Mouse (Mus musculus) thymus, postnatal 0 days (tissue): Measurements from ENCODE around the gene Mtcl1. TPM values are rescaled to one million over a fixed set of nuclear protein-coding genes. Genes with fewer than 3 reads are reported as not detected.

Experiments used
- DNase-seq: peaks from one replicate; pipeline ENCODE4 v3.0.0-alpha.2; 2015; ENCODE audit warnings: low spot score
- polyA plus RNA-seq: library from polyadenylated mRNA; unstranded; fragments of >200 nt; fragmentation: Nextera tagmentation; extraction: Ambion mirVana; gene quantifications from 2 replicates; pipeline ENCODE4 v1.2.1, GENCODE M21; 2015

Mtcl1 gene
- polyA plus RNA-seq, 1 experiment from 2014 or later: 5.6 TPM

DNA sequence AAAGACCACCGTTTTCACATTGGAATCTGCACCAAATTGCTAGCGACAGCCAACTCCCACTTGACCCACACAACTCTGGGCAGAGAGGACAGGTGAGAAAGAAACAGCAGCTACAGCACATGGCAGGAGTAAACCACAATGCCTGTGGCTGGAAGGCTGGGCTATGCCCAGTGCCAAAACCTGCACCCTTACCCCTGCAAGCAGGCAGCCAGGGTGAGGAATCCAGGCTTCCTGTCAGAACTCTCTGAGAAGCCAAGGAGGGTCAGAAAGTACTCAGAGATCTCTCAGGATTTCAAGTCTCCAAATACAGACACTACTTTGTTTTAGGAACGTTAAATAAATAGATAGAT lies 84.3 kb downstream of the Mtcl1 start:
- DNase-seq: no peak

DNA sequence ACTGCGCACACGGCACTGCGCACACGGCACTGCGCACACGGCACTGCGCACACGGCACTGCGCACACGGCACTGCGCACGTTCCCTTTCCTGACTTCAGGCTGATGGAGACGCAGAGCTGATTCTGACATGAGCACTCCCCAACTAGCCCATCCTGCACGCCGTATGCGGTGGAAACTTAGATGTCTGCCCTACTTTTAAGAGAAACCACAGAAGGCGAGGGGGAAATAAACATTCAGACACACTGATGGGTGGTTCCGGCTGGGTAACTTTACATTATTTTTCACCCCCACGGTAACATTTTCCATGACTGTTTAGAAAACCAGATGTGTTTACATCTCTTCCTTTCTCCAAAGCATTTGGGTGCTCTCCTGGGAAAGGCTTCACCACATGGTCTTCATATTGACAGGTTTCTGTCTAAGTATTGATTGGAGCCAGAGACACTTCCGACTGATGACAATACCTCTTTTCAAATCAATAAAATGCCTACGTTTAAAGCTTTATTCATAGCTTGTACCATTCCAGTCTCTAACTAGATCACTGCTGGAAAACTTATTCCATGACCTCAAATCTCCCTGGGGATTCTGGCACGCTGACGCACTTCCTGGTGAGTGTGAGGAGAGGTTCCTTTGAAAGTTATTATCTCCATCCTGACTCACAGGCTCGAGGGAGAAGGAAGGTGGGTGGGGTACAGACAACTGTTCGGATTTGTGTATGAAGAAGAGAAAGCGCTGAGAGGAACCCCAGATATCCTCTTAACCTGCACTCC lies 84.8 kb downstream of the Mtcl1 start:
- no peak for DNase-seq

DNA sequence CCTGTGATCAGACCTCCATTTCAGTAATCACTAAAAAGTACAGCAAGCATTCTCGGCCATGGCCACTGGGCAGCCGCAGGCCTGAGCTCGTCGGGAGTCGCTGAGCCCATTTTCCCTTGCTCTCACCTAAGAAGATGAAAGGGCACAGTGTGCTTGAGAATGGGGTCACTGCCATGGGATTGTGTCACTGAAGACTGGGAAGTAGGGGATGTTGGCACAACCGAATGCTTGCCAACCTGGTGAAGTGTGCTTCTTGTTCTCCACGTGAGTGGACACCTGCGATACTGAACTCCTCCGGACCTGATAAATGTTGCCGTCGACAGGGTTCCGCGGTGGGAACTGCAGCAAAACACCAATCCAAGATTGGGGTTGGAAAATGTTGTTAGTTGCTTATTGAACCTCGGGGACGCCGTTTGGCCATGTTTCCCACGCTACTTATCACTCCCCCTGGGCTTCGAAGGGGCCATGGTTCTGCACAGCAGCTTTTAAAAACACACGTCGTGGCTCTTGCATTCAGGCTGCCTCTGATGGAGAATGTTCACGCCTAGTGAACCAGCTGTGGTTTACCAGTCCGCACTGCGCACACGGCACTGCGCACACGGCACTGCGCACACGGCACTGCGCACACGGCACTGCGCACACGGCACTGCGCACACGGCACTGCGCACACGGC lies 85.6 kb downstream of the Mtcl1 start:
- DNase-seq: no peak

DNA sequence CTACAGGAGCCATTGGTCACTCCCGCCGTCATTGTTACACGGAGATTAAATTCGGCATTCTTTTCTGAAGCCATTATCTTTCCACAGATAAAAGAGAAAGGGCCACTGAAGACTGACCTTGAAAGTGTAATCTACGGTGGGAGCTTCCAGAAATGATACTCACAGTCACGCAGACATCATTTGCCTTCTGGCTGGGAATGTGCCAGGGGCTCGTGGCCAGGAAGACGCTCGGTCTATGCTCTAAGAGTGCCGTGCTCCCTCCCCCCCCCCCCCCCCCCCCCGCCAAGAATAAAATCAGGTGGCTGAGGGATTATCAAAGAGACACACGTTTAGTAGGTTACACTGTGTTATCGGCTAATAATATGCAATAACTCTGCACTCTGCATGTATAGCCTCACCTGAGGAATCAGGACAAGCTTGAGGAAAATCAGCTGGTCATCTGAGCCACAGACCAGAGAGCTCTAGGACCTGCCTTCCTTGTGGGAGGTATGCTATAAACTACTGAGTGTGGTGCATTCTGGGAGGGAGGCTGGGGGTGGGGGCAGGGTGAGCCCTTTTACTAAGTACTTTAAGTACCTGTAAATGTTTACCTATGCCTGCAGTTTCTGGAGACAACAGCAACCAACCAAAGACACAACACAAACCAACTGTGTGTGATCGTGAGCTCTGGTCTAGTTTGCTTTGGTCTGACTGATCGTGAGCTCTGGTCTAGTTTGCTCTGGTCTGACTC lies 87.1 kb downstream of the Mtcl1 start:
- DNase-seq: no peak

DNA sequence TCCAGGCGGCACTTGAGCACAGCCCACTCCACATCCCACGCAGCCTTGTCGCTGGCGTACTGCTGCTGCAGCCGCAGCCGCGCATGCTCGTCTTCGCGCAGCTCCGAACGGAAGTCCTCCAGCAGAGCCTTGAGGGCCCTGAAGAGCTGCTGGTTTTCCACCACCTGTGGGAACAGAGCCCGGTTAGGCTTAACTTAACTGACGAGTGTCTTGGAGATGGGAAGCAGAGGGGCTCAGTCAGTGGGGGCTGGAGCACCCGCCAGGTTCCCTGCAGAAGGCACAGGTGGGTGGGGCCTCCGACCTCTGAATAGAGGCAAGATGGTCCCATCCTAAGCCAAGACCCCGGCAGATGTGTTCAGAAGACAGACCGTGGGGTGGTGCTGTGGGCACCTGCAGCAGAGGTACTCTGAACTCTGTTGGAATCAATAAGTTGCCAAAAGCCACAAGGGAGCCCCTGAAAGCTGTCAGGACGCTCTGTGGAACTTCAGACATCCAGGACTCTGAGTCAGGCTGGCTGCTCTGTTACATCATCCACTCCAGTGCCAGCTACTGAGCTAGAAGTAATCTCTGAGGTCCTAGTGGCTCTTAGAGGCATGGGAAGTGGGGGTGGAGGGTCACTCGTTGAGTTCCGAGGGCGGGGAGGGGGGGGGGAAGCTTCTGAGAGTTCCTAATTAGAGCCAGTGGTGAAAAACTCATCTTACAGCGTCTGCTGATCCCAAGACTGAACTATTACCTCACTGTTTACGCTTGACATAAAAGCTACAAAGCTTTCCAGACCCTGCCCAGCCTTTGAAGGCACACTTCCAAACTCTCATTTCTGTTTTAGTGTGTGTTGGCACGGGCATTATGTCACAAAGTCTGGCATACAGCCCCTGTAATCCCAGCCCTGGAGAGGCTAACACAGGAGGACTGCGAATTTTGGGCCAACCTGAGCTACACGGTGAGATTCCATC lies 91.2 kb downstream of the Mtcl1 start:
- DNase-seq: no peak

DNA sequence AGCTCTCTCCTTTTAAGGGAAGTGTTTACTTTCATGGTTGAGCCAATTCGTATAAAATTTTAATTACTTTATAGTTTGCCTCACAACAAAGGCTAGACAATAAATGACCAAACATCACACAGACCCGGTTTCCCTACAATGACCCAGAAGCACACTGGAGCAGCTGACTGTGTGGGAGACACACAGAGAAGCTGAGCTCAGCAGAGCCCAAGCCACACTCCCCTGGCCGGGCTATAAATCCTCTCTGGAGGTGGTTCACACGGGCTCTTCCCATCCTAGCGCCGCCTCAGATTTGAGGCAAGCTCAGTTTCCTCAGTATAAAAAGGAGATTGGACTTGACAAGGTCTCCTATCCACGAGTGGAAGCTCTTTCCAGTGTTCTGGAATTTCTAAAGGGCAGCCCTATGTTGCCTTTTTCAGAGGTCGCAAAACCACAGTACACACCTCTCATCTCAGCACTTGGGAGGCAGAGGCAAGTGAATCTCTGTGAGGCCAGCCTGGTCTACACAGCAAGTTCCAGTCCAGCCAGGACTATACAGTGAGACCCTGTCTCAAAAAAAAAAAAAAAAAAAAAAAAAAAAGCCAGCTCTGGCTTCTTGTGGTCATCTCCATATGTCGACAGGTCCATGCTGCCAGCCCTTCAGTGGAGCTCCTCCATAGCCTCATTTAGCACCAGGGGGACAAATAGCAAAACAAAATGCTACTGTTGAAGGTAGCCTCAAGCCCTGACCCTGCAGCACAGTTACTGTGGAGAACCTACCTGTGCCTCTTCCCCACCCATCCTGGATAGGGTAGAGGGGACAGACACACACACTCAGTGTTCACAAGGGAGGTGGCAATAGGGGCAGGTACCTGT lies 92.2 kb downstream of the Mtcl1 start:
- no peak for DNase-seq

DNA sequence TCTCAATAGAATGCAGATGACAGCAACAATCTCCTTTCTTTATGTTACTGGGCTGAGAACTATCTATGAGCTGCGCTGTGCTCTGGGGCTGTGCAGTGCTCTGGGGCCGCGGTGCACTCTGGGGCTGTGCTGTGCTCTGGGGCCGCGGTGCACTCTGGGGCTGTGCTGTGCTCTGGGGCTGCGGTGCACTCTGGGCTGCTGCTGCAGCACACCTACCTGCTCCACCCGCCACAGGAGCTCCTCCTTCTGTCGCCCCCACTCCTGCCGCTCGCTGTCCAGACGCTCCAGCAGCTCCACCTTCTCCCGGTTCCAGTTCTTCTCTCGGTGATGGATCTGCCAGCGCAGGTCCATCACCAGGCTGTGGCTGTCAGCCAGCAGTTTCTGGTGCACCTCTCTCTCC lies 95.6 kb downstream of the Mtcl1 start:
- no peak for DNase-seq

DNA sequence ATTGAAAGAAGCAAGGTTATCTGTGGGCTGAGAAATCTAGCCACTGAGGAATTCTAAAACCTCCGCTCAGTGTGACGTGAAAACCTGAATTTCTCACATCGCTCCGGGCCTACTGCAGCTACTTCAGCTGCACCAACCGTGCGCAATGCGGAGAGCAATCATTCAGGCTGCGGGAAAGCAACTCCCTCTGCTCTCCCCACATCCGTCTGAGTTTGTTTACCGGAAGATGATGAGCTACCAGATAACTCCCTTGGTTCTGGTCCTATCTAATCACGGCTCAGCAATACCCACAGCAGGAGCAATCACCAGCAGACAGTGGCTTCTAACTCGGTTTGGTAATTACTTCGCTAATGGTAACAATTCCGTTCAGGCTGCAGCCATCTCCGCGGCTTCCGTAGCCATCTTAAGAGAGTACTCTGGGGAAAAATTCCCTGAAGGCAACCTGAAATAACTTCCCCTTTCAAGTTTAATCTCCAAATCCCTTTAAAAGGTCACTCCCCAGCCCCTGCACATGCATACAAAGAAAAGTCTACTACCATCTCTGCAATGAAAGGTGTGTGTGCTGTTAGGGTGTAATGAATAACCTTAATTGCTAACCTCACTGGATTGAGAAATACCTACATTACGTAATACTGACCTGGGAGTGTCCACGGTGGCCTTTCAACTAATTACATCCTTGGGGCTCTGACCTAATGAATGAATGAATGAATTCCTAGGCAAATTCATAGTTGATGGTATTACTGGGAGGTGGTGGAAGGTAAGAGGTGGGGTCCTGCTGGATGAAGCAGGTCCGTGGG lies 96.5 kb downstream of the Mtcl1 start:
- no peak for DNase-seq

DNA sequence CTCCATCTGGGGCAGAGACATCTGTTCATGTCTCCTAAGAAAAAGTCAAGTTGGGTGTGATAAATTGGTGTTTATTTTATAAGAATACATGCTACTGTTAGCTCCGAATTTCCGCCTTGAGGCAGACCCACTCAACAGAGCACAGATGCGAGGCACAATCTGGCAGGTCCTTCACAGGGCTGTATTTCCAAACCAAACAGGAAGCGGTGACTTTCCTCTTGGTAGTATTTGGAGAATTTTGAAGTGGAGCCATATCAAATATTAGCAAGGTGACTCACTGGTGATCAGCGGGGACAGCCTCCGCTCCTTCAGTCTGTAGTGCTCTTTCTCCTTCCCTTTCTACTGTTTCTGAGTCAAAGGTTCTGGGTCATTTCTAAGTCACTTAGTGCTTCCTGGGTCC lies 97.3 kb downstream of the Mtcl1 start:
- no peak for DNase-seq

DNA sequence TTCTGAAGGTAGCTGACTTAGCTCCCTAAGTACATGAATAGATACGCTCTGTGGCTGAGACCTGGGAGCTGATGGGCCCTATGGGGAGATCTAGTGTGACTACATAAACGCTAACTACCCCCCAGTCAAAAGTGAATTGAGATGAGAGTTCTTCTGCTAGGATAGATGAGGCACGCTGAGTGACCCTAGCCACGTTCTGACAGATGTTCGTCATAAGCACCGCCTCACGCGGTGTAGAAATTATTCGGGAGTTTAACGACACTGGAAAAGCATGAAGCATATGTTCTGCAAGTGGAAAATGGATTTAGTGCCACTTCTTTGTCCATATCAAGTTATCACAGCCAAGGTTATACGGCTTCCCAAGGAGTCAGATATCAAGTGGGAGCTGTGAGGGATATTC lies 98.9 kb downstream of the Mtcl1 start:
- DNase-seq: no peak

DNA sequence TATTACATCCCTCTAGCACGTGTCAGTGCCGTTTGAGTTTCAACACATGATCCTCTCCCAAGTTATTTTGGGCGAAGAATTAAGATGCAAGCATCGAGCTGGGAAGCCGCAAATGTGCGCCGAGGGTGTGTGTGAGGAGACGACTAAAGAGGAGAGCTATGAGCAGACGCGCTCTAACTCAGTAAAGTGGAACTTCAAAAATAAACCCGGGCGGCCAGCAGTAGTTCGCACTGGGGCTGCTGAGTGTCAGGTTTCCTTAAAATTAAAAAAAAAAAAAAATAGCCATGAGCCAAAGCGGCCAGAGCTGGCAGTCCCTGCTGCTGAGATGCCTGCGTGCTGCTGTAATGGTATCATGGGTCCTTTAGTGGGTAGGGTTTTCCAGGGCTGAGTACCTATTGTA lies 99.4 kb downstream of the Mtcl1 start:
- no peak for DNase-seq

DNA sequence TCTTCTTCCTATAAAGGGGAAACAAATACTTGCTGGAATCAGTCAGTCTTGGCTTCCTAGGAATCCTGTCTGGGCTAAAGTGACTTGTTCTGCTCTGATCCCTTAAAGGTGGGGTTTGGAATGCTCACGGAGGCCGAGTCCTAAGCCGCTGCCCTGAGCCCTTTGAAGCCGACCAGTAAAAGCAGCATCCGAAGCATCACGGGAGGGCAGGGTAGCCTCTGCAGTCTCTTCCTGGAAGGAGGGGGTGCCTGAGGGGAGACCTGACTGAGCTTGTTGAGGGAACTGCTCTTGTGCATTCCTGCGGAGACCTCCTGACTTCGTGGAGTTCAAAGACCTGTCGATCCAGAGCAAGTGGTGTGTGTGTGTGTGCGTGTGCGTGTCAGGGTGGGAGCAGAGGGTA lies 103.2 kb downstream of the Mtcl1 start:
- DNase-seq: no peak

DNA sequence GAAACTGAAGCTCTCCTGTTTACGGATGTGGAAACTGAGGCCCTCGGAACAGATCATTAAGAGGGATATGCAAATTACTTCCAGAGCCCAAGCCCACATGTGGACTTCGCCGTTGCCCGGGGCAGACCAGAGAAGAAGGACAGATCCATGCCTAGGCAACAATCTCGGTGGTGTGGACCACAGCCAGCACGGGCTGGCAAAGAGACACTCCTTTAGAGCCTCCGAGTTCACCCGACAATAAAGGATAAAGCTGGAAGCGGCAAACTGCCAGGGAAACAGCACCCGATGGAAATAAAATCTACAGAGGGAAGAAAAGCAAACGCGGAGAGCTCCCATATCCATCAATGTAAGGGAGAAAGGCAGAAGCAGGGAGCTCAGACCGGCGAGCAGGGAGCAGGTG lies 103.9 kb downstream of the Mtcl1 start:
- no peak for DNase-seq

DNA sequence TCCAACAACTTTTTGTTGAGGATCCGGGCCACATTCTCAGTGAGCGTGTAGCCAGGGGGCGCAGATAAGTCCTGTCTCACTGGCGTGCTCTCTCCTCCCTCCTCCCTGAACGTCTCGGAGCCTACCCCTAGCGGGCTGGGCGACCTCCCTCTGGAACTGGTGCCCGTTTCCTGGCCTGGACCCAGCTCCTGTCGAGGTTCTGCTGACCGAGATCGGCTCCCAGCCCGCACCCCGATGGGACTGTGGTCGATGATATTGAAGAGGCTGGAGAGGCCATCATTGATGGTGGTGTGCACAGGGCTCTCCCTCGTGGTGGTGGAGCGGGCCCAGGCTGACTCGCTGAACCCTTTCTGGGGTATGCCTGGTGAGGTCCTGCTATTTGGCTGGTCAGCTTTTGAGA lies 106.6 kb downstream of the Mtcl1 start:
- no peak for DNase-seq

DNA sequence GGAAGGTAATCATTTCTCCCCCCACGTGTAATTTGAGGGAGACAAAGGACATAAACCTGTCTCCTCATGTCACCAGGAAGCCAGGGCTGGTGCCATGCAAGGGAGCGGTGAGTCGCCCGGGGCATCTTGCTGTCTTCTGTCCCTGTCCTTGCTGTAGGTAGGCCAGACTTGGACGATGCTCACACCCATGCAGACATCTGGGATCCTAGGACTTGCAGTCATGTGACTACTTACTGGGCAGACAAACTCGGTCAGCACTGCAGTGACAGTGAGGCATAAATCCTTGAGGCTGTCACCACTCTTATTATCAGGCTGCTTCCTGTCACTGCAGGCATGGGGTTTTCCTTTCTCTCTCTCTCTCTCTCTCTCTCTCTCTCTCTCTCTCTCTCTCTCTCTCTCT lies 107.9 kb downstream of the Mtcl1 start:
- DNase-seq: no peak

DNA sequence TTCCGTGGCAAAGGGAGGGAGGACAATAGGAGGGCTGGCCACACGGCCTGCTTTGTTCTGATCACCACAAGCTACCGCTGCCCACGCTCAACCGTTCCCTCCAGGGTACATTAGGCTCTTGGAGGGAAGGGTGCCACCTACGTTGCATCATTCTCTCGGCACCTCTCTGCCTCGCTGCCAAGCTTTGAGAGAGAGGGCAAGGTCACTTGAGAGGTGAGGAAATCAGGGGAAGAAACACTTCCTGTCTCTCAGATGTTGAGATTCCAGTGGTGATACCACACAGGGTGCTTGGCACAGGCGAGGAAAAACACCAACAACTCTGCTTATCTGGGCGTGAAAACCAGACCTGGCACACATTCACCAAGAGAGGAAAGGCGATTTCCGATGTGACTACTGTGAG lies 108.8 kb downstream of the Mtcl1 start:
- DNase-seq: no peak

DNA sequence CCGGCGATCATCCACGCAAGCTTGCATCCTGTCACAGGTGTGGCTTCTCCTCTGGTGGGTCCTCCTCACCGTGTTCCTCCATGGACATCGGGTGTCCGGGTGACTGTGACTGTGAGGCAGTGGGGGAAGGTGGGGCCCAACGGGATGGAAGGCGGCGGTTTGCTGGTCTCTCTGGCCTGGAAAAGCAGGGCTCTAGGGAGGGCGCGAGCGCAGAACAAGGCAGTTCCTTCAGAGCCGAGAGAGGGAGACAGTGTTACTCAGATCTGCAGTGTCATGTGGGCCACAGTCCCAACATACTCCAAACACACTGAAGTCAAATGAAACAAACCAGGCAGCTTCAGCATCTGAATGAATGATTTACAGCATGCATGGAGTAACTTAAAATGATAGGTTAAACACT lies 111.6 kb downstream of the Mtcl1 start:
- DNase-seq: no peak

DNA sequence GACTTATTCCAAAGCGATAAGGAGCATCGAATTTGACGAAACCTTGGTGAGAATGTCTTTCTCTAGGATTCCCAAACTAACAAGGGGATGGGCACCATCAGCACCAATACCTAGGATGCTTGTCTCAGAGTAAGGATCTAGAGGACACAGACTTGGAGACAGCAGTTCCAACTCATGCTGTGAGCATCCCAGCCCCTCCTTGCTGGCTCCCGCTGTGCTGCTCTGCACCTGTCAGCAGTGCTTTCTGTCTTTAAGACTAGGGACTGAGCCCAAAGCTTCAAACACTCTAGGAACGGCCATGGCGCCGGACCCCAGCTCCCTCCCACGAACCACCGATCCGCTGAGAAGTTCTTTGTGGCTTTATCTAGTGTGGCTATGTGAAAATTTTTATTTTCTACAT lies 114.0 kb downstream of the Mtcl1 start:
- DNase-seq: no peak

DNA sequence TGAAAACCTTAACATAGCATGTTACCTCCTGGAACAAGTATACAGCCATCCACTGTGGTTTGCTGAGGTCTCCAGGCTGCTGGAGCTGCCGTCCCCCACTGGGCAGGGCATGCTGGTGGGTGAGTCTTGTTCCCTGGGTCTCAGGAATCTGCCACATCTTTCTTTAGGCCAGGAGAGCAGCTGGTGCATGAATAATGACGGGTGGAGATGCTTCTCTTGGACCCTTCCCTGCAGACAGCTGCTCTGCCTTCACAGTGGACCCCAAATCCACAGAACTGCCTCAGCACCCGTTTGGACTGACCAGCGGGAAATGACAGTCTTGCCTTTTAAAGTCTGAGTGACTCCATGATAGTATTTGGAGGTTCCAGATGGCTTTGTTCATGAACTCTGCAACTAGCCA lies 114.7 kb downstream of the Mtcl1 start:
- DNase-seq: no peak

DNA sequence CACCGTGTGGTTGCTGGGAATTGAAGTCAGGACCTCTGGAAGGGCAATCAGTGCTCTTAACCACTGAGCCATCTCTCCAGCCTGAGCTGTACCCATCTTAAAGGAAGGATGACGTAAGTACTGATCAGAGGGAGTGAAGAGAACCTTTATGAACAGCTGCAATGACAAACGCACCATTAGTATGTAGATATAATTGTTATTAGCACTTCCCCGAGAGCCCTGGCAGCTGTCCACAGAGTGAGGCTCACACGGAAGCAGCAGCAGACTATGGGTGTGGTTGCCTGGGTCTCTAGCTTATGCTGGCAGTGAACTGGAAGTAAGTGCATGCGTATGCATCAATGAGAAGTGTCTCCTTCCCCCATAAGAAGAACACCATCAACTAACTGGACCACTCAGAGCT lies 118.3 kb downstream of the Mtcl1 start:
- no peak for DNase-seq
